Mouse (Mus musculus) thymus, adult 2 months (tissue): ENCODE results near the gene Cep164.

ENCODE experiments used
- CTCF ChIP-seq: fragments of 200-500 bp; IDR thresholded peaks from 2 replicates; pipeline ENCODE4 v1.5.1; 2012; ENCODE audit warnings: mild to moderate bottlenecking, control low read depth, low read length, moderate library complexity, borderline replicate concordance; ENCODE audit not compliant: control insufficient read depth, poor library complexity, insufficient read depth; ENCODE audit errors: extremely low read depth
- POLR2A ChIP-seq: fragments of 200-500 bp; IDR thresholded peaks from 2 replicates; pipeline ENCODE4 v1.6.1; 2012; ENCODE audit warnings: mild to moderate bottlenecking, low read length, control low read depth, moderate library complexity; ENCODE audit not compliant: control insufficient read depth, poor library complexity, insufficient read depth; ENCODE audit errors: extremely low read depth

GRCm38 (mm10) chr9:45767155-45767554 lies 61.3 kb downstream of the Cep164 start:
- TF ChIP-seq POLR2A = no peak
- TF ChIP-seq CTCF = no peak
